Mouse (Mus musculus): ENCODE data around the gene Cmah. TPM values are rescaled to one million over a fixed set of nuclear protein-coding genes. Genes with fewer than 3 reads are reported as not detected.

Gene Cmah
- total and polyA plus RNA-seq, 3 experiments: 1.4 to 2.2 TPM; not detected in 1

DNA sequence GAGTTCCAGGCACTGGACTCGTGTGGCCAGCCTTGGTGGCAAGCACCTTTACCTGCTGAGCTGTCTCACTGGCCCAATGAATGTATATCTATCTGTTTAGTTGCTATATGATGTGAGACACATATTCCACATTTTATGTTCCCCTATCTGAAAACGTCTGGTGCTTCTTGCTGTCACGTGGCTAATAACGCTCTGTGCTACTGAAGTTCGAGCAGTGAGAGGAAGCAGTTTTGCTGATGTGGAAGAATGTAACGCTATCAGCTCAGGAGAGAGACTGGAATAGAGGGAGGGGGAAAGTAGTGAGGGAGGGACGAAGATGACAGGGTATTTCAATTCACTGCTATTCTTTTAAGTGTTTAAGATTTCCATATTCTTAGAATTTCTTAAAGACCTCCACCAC lies 136.6 kb downstream of the Cmah start (continued):
- TF ChIP-seq ZKSCAN1 (IDR thresholded peaks at IDR 0.05; ENCODE audit: low read depth, low read length) (no peak), CHD1 (IDR thresholded peaks at IDR 0.05; ENCODE audit: low read depth, low read length) (no peak), JUND (IDR thresholded peaks at IDR 0.05; ENCODE audit: low read depth, low read length) (no peak), NELFE (IDR thresholded peaks at IDR 0.05; ENCODE audit: low read depth, low read length) (no peak), MAFK (IDR thresholded peaks at IDR 0.05; ENCODE audit: borderline replicate concordance, low read depth, low read length) (peak; percentile 81), NRF1 (IDR thresholded peaks at IDR 0.05; ENCODE audit: insufficient read depth, low read depth, low read length, poor library complexity, severe bottlenecking) (no peak), UBTF (IDR thresholded peaks at IDR 0.05; ENCODE audit: borderline replicate concordance, insufficient read depth, low read depth, low read length) (no peak), MYC (IDR thresholded peaks at IDR 0.05; ENCODE audit: low read depth, low read length) (peak; percentile 93), TBP (IDR thresholded peaks at IDR 0.05; ENCODE audit: low read depth, low read length) (no peak), GATA1 (IDR thresholded peaks at IDR 0.05; ENCODE audit: low read depth, low read length) (peak; percentile 60), EP300 (IDR thresholded peaks at IDR 0.05; ENCODE audit: low read depth in 1 of 2, low read length in 2 of 2) (peak in 1 of 2 experiments; percentile 62), USF2 (IDR thresholded peaks at IDR 0.05; ENCODE audit: borderline replicate concordance in 1 of 2, insufficient read depth in 1 of 2, low read depth in 1 of 2, low read length in 2 of 2) (peak; percentile 46 to 77; a peak in 2 of 4 replicates)

GRCm38 (mm10) chr13:24466027-24466426 lies 138.8 kb downstream of the Cmah start:
- no peak for TF ChIP-seq BHLHE40 (IDR thresholded peaks at IDR 0.05; ENCODE audit: borderline replicate concordance, low read depth, low read length)
- TF ChIP-seq RCOR1 (IDR thresholded peaks at IDR 0.05; ENCODE audit: low read depth, low read length): no peak
- TF ChIP-seq GABPA (IDR thresholded peaks at IDR 0.05; ENCODE audit: low read depth, low read length): no peak
- no peak for TF ChIP-seq MYC (IDR thresholded peaks at IDR 0.05; ENCODE audit: low read depth, low read length)
- TF ChIP-seq HCFC1 (IDR thresholded peaks at IDR 0.05; ENCODE audit: low read depth, low read length): no peak
- TF ChIP-seq MAZ (IDR thresholded peaks at IDR 0.05; ENCODE audit: low read depth, low read length): no peak
- no peak for TF ChIP-seq E2F4 (IDR thresholded peaks at IDR 0.05; ENCODE audit: borderline replicate concordance, low read depth, low read length)
- Histone ChIP-seq H3K36me3 (ENCODE audit: control insufficient read depth in 1 of 2, insufficient read depth in 2 of 2, low read length in 2 of 2) (peaks cover 1 to 24% of the 10 kb centered on the region in 2 experiments; a peak in 3 of 4 replicates), H3K4me1 (ENCODE audit: control insufficient read depth in 1 of 2, insufficient read depth in 2 of 2, low read length in 2 of 2) (peaks cover 27 to 32% of the 10 kb centered on the region in 2 experiments), H3K79me2 (ENCODE audit: control insufficient read depth, insufficient read depth, low read length, poor library complexity) (no peaks in the 10 kb centered on the region), H3K27me3 (ENCODE audit: control insufficient read depth in 1 of 2, insufficient read depth in 2 of 2, low read length in 2 of 2) (no peaks in the 10 kb centered on the region), H3K9ac (ENCODE audit: control insufficient read depth, low read depth, low read length, poor library complexity, severe bottlenecking) (no peak overlapping the region), H3K4me3 (ENCODE audit: control insufficient read depth in 1 of 2, insufficient read depth in 1 of 2, low read depth in 2 of 2, low read length in 2 of 2) (no peak overlapping the region), H3K9me3 (replicated peaks; ENCODE audit: insufficient read depth, low read length) (no peaks in the 10 kb centered on the region), H3K27ac (ENCODE audit: control insufficient read depth, low read depth, low read length) (no peak overlapping the region)
- DNase-seq (ENCODE audit: low read depth, low spot score): no peak
